Mouse (Mus musculus) induced T-regulatory cell, adult 2 months (primary cell): ENCODE results near the gene Ggt6.

Source experiments
- DNase-seq: peaks from one replicate; pipeline ENCODE4 v3.0.0-alpha.2; 2012; ENCODE audit warnings: low read depth

Gene Ggt6

DNA sequence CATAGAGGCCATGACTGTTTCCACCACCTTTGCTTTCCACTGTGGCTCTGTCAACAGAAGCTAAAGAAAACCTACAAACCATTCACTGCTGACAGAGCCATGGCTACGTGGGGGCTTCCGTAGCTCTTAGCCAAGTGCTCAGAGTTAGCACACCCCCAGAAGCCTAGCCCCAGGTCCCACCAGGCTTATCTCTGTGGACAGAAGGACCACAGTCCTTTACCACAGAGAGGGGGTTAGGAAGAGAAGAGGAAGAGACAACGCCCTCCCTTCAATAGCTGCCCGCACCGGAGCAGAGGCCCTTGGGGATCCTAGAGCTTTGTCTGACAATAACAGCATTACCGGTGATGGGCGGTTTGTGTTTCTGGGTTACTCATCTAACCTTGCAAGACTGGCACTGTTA, 40.1 kb downstream of the Ggt6 start:
- no peak for DNase-seq

DNA sequence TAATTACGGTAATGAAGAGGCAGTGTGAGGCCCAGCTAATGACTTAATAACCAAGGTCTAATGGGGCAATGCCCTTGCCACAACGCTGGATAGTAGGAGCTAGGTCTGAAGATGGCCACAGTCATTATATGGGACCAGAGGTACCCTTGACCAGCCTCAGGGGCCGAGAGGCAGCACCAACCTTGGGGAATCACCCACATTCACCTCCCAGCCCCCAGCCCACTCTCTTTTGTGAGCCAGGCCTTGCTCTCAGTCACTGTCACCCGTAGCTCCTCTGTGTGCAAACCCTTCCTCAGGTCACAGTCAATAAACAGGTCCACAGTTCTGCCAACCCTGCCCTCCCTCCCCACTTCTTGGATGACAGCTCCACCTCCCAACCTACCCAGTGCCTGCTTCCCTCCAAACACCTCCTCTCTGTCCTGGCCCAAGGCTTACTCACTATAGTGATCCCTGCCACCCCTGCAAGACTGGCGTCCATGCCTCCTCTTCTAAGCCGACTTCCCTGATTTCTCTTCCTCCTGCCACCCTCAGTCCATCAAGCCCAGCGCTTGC, 40.8 kb downstream of the Ggt6 start:
- no peak for DNase-seq

DNA sequence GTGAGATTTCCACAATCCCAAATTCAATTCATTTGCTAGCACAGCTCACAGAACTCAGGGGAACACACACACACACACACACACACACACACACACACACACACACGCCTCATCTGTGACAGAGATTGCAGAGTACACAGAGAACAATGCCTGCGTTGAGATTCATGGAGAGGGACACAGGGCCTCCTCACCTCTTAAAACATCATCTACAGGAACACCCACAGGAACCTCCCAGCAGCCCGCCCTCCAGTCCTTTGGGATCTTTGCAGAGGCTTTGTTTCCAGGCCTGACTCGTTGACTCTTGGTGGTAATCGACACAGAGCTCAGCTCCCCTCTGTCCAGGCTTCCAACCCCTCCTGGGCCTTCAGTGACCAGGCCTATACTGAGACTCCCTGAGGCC, 41.9 kb downstream of the Ggt6 start:
- DNase-seq: no peak

DNA sequence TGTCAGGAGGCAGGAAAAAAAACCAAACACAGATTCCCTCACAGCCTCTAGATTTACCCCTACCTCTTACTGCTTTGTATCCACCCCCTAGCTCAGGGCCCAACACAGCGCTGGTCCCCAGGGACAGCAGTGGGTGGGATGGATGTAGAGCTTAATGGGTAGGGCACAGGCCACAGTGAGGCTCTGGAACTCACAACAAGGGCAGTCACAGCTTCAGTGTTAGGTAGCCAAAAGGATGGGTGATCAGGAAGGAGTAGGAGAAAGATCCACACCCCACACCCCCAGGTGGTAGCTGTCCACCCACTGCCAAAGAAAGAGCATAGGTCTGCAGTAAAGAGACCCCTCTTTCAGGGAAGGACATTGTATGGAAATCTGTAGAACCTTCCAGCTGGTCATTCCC, 42.3 kb downstream of the Ggt6 start:
- no peak for DNase-seq

DNA sequence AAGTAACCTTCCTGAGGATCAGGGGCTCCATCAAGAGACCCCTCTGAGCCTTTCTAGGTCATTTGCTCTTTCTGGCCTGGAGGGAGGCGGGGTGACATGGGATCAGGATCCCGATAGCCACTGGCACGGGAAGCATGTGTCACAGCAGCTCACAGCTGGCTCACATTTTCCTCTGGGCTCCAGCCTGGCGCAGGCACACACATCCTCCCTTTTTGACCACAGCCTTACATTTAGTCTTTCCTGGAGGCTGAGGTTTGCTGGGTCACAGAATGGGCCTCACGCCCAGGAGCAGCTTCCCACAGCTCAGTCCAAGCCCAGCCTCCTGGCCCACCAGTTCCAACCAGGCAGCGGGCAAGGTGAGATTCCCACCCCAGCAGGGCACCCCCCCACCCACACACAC, 42.9 kb downstream of the Ggt6 start:
- DNase-seq: no peak

DNA sequence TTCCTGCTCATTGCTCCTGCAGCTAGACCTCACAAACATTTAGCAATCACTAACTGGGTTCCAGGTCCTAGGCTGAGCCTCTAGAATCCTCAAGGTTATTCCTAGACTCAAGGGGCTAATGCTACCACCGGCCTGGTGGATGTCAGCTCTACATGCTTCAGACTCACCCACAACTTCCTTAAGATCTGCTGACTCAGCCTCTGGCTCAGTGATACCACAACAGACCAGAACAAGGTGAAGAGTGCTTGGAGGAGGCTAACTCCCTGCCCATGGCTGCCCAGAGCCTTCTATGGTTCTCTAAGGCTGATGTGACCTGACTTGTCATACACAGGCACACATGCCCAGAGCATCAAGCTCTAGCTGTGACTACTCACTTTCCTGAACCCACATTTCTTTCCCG, 44.2 kb downstream of the Ggt6 start:
- no peak for DNase-seq

DNA sequence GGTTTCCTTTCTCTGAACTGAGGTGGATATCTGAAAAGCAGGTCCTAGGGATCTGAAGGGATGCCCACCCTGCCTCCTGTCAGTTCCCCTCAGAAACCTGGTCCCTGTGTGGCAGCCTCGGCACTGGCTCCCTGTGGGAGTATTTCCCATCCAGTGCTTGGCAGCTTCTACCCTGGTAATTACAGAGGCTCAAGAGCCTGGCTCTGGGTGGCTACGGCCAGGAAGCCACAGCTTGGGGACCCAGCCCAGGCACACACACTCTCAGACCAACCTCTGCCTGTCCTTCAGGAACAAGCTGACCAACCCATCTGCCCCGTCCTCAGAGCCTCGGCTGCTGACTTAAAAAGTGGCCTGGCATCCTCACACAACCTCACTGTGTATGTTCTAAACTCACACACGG, 46.0 kb downstream of the Ggt6 start:
- DNase-seq: no peak

DNA sequence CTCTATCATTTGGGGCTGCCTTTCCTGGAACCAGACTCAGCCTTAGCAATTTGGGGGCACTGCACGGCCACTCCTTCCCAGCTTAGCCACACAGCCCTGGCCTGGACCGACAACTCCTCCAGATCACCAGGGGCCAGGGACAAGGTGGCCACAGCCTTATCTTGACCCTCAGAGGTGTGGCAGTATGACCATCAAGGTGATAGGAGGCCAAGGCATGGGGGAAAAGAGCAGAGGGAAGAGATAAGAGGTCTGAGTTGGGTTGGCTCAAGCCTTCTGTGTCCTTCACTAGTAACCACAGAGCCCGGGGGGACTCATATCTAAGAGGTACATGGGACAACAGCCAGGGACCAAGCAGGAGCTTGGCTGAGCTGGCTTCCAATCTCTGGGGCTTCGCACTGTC, 46.6 kb downstream of the Ggt6 start:
- no peak for DNase-seq

DNA sequence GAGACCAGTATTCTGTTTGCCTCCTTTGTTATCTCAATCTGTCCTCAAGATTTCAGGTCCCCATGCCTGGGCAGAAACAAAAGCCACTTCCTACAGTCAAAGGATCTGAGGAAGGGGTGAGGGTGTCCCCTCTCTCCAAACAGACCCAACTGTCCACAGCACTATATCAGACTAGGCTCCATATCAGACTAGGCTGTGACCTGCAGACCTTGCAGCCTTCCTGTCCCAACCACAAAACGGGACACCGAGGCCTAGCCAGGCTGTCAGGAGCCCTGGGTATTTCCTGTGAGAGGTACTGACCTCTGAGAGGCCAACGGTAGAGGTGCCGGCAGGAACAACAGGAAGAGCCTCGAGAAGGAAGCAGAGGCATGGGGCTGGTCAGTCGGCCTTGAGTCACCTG, 49.2 kb downstream of the Ggt6 start:
- DNase-seq: no peak

DNA sequence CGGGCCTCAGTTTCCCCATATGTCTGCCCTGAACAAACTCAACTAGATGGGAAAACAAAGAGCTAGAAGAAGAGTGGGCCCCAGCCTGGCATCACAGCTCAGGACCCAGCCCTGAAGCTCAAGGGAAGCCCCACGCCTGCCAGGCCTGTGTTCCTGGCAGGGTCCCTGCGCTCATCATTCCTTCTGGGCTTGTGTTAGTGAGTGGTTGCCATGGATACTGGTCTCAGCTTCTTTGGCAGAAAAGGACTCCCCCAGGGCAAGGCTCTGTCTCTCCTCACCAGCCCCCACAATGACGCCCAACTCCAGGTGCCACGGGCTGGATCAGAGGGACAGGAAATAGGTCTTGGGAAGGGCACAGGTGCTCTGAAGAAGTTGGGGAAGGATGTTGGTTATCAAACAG, 49.8 kb downstream of the Ggt6 start:
- no peak for DNase-seq

DNA sequence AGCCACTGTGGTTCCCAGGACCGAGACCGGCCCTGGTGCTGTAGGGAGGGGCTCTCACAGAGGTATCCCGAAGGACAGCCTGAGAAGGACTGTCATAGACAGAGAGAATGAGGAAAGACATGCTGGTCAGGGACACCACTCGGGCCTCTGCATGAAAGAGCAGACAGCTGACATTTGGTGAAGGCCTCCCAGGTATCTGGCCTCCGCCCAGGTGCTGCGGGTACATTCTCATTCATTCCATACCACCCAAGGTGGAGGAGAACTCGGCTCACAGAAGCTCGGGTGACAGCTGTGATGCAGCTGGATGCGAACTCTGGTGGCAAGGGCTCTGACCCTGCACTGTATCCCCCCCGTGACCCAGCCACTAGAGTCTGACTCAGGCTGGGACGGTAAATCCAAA, 50.6 kb downstream of the Ggt6 start:
- DNase-seq: no peak

DNA sequence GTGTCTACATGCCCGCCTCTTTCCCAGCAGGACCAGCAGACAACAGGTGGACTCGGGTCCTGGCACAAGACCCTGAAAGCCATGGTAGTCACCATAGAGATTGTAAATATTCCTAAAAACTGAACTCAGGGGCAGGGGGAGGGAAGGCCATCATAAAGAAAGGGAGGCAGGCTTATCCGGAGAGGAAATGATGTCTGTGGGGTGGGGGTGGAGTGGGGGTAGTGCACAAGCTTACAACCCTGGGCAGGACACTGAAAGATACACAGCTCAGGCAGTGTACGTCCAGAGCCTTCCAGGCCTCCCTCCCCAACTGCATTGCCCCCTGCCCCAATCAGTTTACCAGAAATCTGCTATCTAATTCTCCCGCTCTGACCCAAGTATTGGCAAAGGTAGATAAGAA, 51.8 kb downstream of the Ggt6 start:
- no peak for DNase-seq

DNA sequence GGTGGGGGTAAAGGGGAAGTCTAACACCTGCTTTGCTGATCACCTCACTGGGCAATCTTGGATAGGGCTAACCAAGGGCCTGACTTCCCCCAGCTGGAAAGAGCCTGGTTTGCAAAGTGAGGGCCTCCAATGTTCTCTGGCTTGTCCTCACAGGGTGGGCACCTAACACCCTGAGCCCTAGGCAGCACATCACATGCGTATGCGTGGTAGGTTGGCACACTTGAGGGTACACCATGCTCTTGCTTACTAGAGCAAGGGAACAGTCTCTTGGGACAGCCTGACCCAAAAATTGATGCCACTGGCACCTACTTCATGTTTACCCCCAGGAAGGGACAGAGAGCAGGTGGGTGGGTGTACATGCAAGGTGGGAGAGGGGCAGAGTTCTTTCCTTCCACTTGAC, 52.4 kb downstream of the Ggt6 start:
- DNase-seq: no peak
